Mouse (Mus musculus) cerebellum, adult 18-20 months (tissue): ENCODE data around the gene Thap2.
A peak's percentile ranks its signal among the peaks of the same experiment; 100 is the strongest.

Experiments used
- DNase-seq, 2 experiments: peaks; one replicate each; pipeline ENCODE4 v3.0.0; 2021

The Thap2 gene

DNA sequence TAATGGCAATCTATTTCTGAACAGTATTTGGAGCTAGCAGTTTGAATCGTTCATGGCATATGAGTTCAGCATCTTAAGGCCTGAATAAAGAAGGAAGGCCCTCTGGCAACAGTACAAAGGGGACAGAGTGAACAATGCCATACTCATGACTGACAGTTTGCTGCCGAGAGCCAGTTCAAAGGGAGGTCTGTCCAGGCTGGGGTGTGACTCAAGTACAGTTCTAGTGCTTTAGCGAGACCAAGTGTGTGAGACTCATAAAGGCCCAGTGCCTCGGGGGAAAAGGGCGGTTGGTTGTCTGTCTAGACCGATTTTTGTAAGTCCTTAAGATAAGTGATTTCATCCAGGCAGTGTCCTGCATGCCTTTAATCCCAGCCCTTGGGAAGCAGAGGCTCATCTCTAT is 29.7 kb downstream of the Thap2 start:
- no peak for DNase-seq

DNA sequence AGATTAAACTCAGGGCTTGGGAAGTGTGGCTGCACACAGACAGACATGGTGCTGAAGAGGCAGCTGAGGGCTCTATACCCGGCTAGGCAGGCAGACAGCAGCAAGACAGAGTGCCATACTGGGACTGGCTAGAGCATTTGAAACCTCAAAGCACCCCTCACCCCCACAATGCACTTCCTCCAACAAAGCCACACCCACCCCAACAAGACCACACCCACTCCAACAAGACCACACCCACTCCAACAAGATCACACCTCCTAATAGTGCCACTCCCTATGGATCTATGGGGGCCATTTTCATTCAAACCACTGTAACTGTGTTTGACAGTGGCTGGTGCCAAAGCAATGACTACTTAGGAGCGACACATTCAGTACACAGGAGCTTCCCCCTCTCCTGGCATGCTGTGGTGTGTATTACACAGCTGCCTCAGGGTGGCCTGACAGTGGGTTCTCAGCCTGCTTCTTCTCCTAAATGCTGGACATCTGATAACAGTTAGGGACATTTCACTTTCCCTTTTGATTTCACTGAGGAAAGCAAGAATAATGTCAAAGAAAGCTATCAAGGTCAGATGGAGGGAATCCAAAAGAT is 33.3 kb downstream of the Thap2 start:
- DNase-seq = no peak

DNA sequence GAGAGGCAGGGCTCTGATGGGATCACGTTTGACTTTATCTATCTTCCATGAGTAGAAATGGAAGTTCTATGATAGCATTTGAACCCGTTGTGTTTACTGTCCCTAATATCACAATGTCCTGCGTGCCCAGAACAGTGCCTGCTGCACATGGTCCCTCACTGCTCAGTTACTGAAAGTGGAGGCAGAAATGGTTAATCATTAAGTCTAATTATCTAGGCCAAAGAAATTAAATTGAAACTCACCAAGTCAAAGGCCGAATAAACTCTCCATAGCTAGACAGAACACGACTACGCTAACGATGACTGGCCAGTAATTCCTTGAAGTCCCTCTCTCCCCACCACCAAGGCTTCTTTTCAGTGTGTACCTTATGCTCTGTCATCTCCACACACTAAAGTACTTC is 34.7 kb downstream of the Thap2 start:
- DNase-seq = no peak

DNA sequence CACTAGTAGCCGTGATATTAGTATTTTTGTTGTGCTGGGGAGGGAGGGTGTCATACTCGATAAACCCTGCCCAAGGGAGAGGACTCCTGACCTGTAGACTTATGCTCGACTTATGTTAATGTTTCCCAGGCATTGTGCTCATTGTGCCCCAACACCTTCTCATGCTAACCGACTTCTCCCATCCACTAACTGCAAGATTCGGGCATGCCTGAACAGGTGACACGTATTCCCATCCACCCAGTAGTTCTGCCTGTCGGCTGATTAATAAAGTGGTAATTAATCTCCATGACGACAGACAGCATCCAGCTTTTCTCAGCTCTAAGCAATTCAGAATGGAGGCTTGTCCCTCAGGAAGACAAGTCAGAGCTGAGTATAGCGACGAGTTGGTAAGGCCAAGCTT is 35.2 kb downstream of the Thap2 start:
- no peak for DNase-seq

DNA sequence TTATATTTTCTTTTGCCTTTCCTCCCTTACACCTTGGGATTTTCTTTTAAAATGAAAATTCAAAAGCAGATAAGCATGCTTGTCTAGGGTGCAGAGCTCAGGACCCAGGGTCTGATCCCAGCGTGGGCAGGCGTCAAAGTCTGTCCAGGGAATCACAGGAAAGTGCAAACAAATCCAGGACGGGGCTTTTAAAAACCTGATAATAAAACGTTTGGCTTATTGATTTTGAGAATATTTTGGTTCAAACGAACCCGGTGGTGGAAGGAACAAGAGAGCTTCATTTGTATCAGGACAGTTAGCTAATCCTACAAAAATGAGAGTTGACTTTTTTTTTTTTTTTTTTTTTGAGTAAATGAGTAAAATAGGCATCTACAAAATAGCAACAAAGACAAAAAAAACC is 36.1 kb downstream of the Thap2 start:
- DNase-seq = no peak

DNA sequence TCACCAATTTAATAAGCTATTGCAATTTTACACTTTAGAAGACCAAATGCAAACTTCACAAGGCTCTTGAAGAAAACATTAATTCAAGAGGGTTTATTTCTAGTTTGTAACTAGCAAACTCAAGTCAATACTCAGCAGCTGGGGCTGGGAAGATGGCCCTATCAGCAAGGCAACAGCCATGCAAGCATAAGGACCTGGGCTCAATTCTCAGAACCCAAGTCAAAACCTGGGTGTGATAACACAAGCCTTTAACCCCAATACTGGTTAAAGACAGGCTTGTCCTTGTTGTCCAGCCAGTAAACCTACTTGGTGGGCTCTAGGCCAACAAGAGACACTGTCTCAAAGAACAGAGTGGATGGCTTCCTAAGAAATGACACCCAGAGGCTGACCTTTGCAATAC is 37.8 kb downstream of the Thap2 start:
- DNase-seq = no peak

DNA sequence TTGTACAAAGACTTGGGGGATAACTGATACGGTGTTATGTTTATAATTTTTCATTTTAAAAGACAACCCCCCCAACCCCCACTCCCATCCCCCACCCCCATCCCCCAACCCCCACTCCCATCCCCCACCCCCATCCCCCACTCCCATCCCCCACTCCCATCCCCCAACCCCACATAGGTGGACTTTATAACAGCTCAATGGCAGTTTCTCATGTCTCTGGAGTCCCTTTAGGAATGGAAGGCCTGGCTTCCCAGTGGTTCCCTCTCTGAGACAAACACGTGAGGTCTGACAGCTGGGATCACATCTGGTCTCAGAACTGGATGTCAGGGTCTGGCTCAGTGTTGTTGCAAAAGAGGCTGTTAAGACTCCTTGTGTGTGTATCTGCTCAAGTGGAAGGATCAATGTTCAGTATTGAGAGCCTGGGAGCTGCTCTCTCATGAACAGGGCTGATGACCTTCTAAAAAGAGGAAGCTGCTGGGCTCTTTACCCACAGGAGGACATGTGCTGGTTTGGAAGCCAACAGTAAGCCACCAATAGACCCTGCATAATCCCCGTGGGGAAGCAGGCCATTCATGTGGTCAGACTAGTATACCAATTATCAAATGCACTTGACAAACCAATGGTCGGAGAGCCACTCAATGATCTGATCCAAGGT is 41.3 kb downstream of the Thap2 start:
- DNase-seq = no peak

DNA sequence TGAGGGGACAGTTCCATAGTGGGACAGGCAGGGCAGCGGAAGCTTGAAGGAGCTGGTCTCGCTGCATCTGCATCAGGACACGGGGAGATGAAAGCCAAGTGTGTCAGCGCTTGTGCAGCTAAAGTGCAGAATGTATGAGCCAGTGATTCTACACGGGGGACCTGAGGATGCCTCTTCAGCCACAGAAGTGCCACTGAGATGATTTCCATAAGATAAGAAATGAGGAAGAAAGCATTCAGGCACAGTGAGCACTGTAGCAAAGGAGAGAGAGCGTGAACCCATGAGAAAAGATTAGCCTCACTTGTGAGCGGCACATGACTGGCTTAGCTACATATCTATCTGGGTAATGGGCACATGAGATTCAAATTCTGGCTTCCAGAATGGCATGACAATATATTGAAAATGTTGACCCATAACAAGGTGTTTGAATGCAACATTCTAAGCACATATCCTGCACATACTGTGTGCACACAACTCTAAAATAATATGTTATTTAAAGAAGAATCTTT is 44.4 kb downstream of the Thap2 start:
- DNase-seq = no peak

DNA sequence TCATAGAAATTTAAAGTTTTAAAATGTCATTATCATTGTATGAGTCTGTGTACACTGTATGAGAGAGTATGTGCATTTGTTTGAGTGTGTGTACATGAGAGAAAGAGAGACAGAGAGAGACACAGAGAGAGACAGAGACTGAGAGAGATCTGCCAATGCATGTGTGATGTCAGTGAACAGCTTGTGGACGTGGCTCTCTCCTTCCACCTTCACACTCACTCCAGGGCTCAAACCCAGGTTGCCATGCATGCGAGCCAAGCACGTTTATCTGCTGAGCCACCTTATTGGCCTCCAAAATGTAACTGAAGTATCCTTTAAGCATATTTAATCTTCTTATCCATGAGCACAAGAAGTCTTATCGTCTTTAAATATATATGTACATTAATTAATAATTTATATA is 47.3 kb downstream of the Thap2 start:
- no peak for DNase-seq

DNA sequence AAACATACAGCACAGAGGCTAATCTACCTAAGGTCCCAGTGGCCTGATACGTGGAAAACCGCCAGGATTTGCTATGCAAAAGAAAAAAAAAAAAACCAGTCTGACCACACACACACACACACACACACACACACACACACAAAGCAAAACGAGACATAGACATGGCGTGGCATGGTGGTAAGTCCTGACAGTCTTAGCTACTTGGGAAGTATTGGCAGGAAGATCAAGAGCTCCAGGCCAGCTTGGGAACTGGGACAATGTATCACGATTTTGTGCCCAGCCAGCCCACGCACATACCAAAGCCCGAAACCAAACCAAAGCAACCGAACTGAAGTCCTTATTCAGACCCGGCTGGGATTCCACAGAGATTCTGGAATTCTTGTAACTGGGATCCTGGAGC is 50.7 kb downstream of the Thap2 start:
- DNase-seq = no peak

DNA sequence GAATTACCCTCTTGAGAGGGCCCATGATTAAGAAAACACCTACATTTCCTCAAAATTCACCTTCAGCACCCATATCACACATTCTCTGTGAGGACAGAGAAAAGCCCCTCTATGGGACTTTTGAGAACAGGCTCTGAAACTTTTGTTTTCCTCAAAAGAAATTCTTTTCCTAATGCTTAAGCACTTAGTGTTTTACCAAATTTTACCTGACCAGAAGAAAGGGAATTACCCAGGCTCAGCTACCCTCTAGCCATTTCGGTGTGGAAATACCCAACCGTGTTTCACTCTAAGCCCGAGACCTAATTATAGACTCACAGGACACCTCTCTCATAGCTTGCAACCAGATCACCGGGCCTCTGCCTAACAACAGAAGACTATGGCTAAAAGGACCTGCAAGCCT is 51.2 kb downstream of the Thap2 start:
- no peak for DNase-seq

DNA sequence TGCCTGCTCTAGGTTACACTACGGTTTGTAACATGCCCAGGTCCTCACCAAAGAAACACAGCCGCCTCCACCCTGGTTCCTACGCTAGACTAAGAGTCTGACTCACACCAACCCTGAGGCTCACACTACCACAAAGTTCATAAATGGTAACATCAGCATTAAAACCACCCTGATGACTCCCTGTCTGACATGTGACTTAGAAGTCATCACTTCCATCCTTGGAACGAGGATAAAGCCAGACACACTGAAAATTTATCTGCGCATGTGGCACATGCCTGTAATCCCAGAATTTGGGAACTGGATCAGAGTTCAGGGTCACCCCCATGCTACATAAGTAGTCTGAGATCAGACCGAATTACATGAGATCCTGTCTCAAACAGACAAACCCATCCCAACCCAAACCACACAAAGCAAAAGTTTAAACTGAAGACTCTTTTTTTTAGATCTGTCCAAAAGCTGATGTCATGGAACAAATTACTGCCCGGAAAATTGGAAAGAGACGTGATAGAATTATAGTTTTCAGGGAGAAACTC is 51.8 kb downstream of the Thap2 start:
- DNase-seq = no peak

DNA sequence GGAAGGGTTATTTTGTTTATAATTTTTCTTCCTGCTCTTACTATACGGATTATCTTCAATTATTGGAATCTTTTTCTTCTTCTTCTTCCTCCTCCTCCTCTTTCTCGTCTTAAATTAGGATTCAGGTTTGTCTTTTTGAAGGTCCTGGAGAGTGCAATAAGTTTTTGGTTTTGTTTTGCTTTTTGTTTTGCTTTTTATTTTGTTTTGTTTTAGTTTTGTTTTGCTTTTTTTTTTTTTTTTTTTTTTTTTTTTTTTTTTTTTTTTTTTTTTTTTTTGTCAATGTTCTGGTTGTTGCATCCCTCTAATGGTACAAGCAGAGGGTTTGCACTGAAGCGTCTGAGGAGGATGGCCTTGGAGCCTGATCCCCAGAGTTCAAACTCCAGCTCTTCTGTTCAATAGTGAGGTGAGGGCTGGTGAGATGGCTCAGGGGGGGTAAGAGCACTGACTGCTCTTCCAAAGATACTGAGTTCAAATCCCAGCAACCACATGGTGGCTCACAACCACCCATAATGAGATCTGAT is 55.2 kb downstream of the Thap2 start:
- DNase-seq = no peak

DNA sequence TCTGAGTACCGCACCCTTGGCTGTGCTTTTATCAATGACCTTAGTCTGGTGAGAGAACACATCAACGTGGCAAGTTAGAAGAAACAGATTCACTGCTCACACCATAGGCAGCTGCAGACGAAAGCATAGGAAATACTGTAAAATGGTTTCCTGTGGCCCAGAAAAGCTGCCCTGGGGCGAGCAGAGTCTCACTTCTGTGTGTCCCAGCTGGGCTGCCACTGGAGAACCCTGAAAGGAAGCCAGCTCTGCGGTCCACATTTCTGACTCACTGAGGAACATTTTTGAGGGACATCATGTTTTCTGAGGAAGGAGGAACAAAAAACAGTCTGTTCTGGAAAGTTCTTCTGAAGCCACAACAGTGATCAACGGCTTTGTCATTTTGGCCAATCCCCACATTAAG is 55.7 kb downstream of the Thap2 start:
- DNase-seq = no peak

DNA sequence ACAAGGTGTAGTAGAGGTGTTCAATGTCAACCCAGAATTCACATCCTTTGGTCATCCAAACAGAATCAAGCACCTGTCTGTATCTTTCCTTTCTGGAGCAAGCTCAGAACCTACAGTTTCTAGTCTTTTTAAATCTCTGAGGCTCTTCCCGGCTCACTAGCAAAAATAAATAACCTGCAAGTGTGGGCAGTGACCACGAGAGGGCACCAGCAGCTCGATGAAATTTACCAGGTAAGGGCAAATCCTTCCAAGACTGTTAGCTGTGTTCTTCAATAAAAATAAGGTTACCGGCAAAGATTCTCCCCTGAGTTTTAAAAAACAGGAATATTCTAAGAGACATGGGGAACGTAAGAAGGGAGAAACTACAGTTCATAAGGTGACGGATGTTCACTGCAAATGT is 60.9 kb downstream of the Thap2 start:
- peak; percentile 70 to 82 for DNase-seq

DNA sequence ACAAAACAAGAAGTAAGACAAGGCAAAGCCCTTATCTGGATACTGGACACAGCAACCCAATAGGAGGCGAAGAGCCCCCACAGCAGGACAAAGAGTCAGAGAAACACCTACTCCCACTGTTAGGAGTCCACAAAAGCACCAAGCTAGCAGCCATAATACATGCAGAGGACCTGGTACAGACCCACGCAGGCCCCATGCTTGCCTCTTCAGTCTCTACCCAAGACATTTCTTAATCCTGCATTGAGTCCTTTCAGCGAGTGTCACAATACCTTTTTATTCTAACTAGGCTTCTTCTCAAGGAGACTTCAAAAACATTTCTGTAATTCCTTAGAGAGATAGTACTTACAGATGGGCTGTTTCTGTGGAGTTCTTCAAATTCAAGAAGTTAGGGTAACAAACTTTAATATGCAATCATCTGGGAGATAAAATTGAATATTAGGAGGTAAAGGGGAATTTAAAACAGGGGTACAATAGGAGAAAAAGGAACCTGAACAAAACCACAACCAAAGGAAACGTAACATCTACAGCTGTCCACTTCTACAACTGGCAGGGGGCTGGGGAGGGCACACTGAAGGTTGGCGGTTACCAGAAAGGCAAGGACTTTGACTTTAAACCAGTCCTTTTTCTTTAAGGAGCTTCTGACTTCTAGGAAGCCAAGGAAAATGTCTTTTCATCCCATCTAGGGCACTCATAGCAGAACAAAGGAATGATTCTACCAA is 62.8 kb downstream of the Thap2 start:
- DNase-seq = no peak
